ENCODE assay signal across 23 mouse cellular contexts in the genomic region with DNA sequence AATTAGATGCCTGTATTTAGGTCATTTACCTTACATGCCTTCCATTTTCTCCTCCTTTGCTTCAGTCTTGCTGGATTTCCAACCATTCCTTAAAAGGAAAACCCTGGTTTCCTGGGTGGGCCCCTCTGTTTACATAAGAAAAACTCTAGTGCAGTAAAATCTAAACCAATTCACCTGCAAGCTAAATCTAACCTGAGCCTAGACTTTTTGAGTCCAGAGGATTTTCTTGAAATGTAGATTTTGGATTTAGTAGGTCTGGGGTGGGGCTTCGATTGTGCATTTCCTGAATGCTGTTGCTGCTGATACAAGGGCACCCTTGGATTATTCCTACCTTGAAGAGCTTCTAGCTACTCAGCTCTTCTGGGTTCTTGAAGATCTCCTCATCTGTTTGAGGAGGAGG.
DNase-seq lines count a peak whose midpoint lies in the region; TF ChIP-seq lines count a peak whose summit lies in the region.
"Had no signal": no experiment of that assay in that cellular context is flagged by ENCODE, and none has a peak within 500 bp of the region (broad histone marks: within the 10 kb centered on the region; RNA-seq: fewer than 3 reads in every experiment).

No protein-coding gene starts in this region.

- H3K4me3 ChIP-seq in E14TG2a.4 (replicated peaks; ENCODE audit: low read length) = peak overlapping the region; percentile 59
- H3K4me3 ChIP-seq: embryonic facial prominence, embryonic 10.5 days; embryonic facial prominence, embryonic 12.5 days; forebrain, embryonic 13.5 days; forebrain, embryonic 15.5 days had no signal

- DNase-seq in ES-CJ7 (ENCODE audit: low read depth, low spot score) (peak; percentile 93), R1 (ENCODE audit: low read depth, low spot score) (peak; percentile 94)
- DNase-seq in cerebellum, postnatal 4 days (ENCODE audit: low spot score in 2 of 2) = no peak
- DNase-seq in T-cell, adult 2 months (ENCODE audit: low spot score) = no peak
- no peak for DNase-seq in embryo, embryonic 11 days
- DNase-seq: adrenal gland, adult 8-10 months; adrenal gland, postnatal 14 days; adrenal gland, postnatal 36 days; B cell, adult 2 months; cerebellum, adult 11-12 months; cerebellum, adult 2 months; cerebellum, adult 9-10 months; cerebellum, postnatal 10 days; cerebellum, postnatal 25 days; forebrain, postnatal 0 days had no signal

- H3K4me1 ChIP-seq in E14TG2a.4 (replicated peaks; ENCODE audit: low read depth, low read length) = peaks cover 86% of the 10 kb centered on the region
- H3K4me1 ChIP-seq: embryonic facial prominence, embryonic 10.5 days; embryonic facial prominence, embryonic 12.5 days; forebrain, embryonic 13.5 days; forebrain, embryonic 15.5 days had no signal

- H3K9me3 ChIP-seq in E14TG2a.4 (ENCODE audit: low read length) = no peaks in the 10 kb centered on the region
- H3K9me3 ChIP-seq: embryonic facial prominence, embryonic 10.5 days; embryonic facial prominence, embryonic 12.5 days; forebrain, embryonic 13.5 days; forebrain, embryonic 15.5 days; G1E had no signal

- peaks cover 83% of the 10 kb centered on the region for H3K36me3 ChIP-seq in E14TG2a.4 (ENCODE audit: insufficient read depth, low read length)

- no peak for TF ChIP-seq CTCF in E14TG2a.4 (conservative IDR thresholded peaks at IDR 0.05; ENCODE audit: low read length)

- no peaks in the 10 kb centered on the region for H3K27me3 ChIP-seq in E14TG2a.4 (ENCODE audit: insufficient read depth, low read length)
- H3K27me3 ChIP-seq: CH12.LX; embryonic facial prominence, embryonic 12.5 days; forebrain, embryonic 13.5 days; forebrain, embryonic 15.5 days; Patski had no signal

Comparison
In these comparisons a context has a peak if more than half of its experiments do, and no peak if none do; other contexts are left out.
1. DNase-seq: peak in ES-CJ7 (single experiment) and R1 (single experiment); none in cerebellum, postnatal 4 days (0 of 2), T-cell, adult 2 months (single experiment) and embryo, embryonic 11 days (single experiment).